Mouse (Mus musculus) C2C12 (cell line): ENCODE measurements at regions not wholly inside any gene's neighbourhood (a gene's known extent, or its start where the extent isn't known, plus 50 kb on each side); places are given as distances from the start of the nearest gene placed in this dataset.

ENCODE experiments used
- H3K27me3 ChIP-seq: one replicate; pipeline ENCODE4 v1.6.1; 2011; ENCODE audit not compliant: control insufficient read depth, insufficient read depth, insufficient read length
- H3K36me3 ChIP-seq: one replicate; pipeline ENCODE4 v1.6.1; 2011; ENCODE audit not compliant: control insufficient read depth, insufficient read depth
- H3K4me3 ChIP-seq: one replicate; pipeline ENCODE4 v1.5.1; 2011; ENCODE audit warnings: mild to moderate bottlenecking, control low read depth; ENCODE audit not compliant: poor library complexity, insufficient read depth, severe bottlenecking
- H3K79me2 ChIP-seq: one replicate; pipeline ENCODE4 v1.6.1; 2011; ENCODE audit not compliant: control insufficient read depth, insufficient read depth
- H3K79me3 ChIP-seq: one replicate; pipeline ENCODE4 v1.6.1; 2011; ENCODE audit warnings: low read depth, control low read depth
- H3ac ChIP-seq: one replicate; pipeline ENCODE3; 2011; ENCODE audit warnings: low read depth; ENCODE audit not compliant: control insufficient read depth, insufficient read length
- CEBPB ChIP-seq: IDR thresholded peaks from one replicate; pipeline ENCODE4 v1.6.1; 2011; ENCODE audit warnings: low read depth, mild to moderate bottlenecking, control low read depth, moderate library complexity
- CTCF ChIP-seq: IDR thresholded peaks from one replicate; pipeline ENCODE4 v1.5.1; 2011; ENCODE audit not compliant: control insufficient read depth, insufficient read depth, insufficient read length
- FOSL1 ChIP-seq: IDR thresholded peaks from one replicate; pipeline ENCODE4 v1.8.0; 2011; ENCODE audit warnings: mild to moderate bottlenecking, low read length; ENCODE audit not compliant: poor library complexity, insufficient read depth, severe bottlenecking
- MAX ChIP-seq: IDR thresholded peaks from one replicate; pipeline ENCODE4 v1.6.1; 2011; ENCODE audit warnings: mild to moderate bottlenecking, control low read depth
- MYOD1 ChIP-seq: IDR thresholded peaks from one replicate; pipeline ENCODE4 v1.6.1; 2011; ENCODE audit warnings: low read depth; ENCODE audit not compliant: control insufficient read depth, insufficient read length
- MYOG ChIP-seq: IDR thresholded peaks from one replicate; pipeline ENCODE4 v1.6.1; 2011; ENCODE audit not compliant: control insufficient read depth, insufficient read length; ENCODE audit errors: extremely low read depth
- USF1 ChIP-seq: IDR thresholded peaks from one replicate; pipeline ENCODE4 v1.6.1; 2011; ENCODE audit warnings: low read depth, mild to moderate bottlenecking, control low read depth, moderate library complexity

- no peak for TF ChIP-seq USF1
- no peak for TF ChIP-seq MAX
- no peak for TF ChIP-seq MYOD1
- TF ChIP-seq CTCF: no peak
- TF ChIP-seq FOSL1: no peak
- TF ChIP-seq MYOG: no peak
- no peak for TF ChIP-seq CEBPB
- no peaks in the 10 kb centered on the region for H3K36me3 ChIP-seq
Measured at GRCm38 (mm10) chr6:98582826-98583225, 240.3 kb upstream of the Gm765 start.

GRCm38 (mm10) chr6:98575227-98575626 lies 232.7 kb upstream of the Gm765 start:
- H3K27me3 ChIP-seq: no peaks in the 10 kb centered on the region
- TF ChIP-seq CTCF (no peak), FOSL1 (no peak), MAX (no peak), CEBPB (no peak), MYOG (no peak), USF1 (no peak), MYOD1 (no peak)
- no peaks in the 10 kb centered on the region for H3K79me3 ChIP-seq
- no peak overlapping the region for H3ac ChIP-seq
- H3K79me2 ChIP-seq: no peaks in the 10 kb centered on the region
- no peak overlapping the region for H3K4me3 ChIP-seq
- no peaks in the 10 kb centered on the region for H3K36me3 ChIP-seq

More at GRCm38 (mm10) chr6:98582826-98583225, 240.3 kb upstream of the Gm765 start:
- Histone ChIP-seq H3K79me2 (no peaks in the 10 kb centered on the region), H3K79me3 (no peaks in the 10 kb centered on the region), H3K27me3 (no peaks in the 10 kb centered on the region), H3ac (no peak overlapping the region), H3K4me3 (no peak overlapping the region)

GRCm38 (mm10) chr6:98555702-98556101 lies 213.1 kb upstream of the Gm765 start:
- no peaks in the 10 kb centered on the region for H3K79me3 ChIP-seq
- H3K27me3 ChIP-seq: no peaks in the 10 kb centered on the region
- no peak overlapping the region for H3ac ChIP-seq
- TF ChIP-seq MYOG (no peak), MAX (no peak), CEBPB (no peak), USF1 (no peak), FOSL1 (no peak), CTCF (no peak), MYOD1 (no peak)
- no peaks in the 10 kb centered on the region for H3K36me3 ChIP-seq
- H3K4me3 ChIP-seq: no peak overlapping the region
- no peaks in the 10 kb centered on the region for H3K79me2 ChIP-seq

GRCm38 (mm10) chr6:98553922-98554321 lies 211.4 kb upstream of the Gm765 start:
- Histone ChIP-seq H3K79me2 (no peaks in the 10 kb centered on the region), H3ac (no peak overlapping the region), H3K79me3 (no peaks in the 10 kb centered on the region), H3K27me3 (no peaks in the 10 kb centered on the region), H3K4me3 (no peak overlapping the region), H3K36me3 (no peaks in the 10 kb centered on the region)
- TF ChIP-seq CTCF (no peak), CEBPB (no peak)

- no peaks in the 10 kb centered on the region for H3K79me3 ChIP-seq
- H3ac ChIP-seq: no peak overlapping the region
Measured at GRCm38 (mm10) chr6:98551781-98552180, 209.2 kb upstream of the Gm765 start.

GRCm38 (mm10) chr6:98526882-98527440 lies 184.4 kb upstream of the Gm765 start:
- no peaks in the 10 kb centered on the region for H3K79me3 ChIP-seq
- H3K79me2 ChIP-seq: no peaks in the 10 kb centered on the region
- no peak for TF ChIP-seq MYOG
- TF ChIP-seq FOSL1: no peak
- TF ChIP-seq CTCF: no peak
- no peak for TF ChIP-seq MAX
- no peaks in the 10 kb centered on the region for H3K36me3 ChIP-seq
- H3ac ChIP-seq: no peak overlapping the region
- H3K27me3 ChIP-seq: no peaks in the 10 kb centered on the region
- no peak overlapping the region for H3K4me3 ChIP-seq

More at GRCm38 (mm10) chr6:98551781-98552180, 209.2 kb upstream of the Gm765 start:
- H3K36me3 ChIP-seq: no peaks in the 10 kb centered on the region
- no peaks in the 10 kb centered on the region for H3K27me3 ChIP-seq
- TF ChIP-seq MYOD1: no peak
- H3K4me3 ChIP-seq: no peak overlapping the region
- no peaks in the 10 kb centered on the region for H3K79me2 ChIP-seq

- no peaks in the 10 kb centered on the region for H3K27me3 ChIP-seq
- TF ChIP-seq MYOD1 (no peak), CTCF (no peak), MAX (no peak), USF1 (no peak), CEBPB (no peak), FOSL1 (no peak), MYOG (no peak)
Measured at GRCm38 (mm10) chr6:98525286-98525685, 182.7 kb upstream of the Gm765 start.

More at GRCm38 (mm10) chr6:98525286-98525685, 182.7 kb upstream of the Gm765 start:
- no peaks in the 10 kb centered on the region for H3K36me3 ChIP-seq
- H3K4me3 ChIP-seq: no peak overlapping the region
- H3ac ChIP-seq: no peak overlapping the region
- H3K79me2 ChIP-seq: no peaks in the 10 kb centered on the region
- H3K79me3 ChIP-seq: no peaks in the 10 kb centered on the region
